Mouse (Mus musculus): ENCODE data around the gene Nuak1.

The Nuak1 gene

GRCm38 (mm10) chr10:84377956-84378355 is 62.4 kb downstream of the Nuak1 start:
- no peak for DNase-seq

GRCm38 (mm10) chr10:84376346-84376745 is 64.1 kb downstream of the Nuak1 start:
- no peak for DNase-seq

- DNase-seq: no peak
Measured at GRCm38 (mm10) chr10:84374996-84375395, 65.4 kb downstream of the Nuak1 start.

GRCm38 (mm10) chr10:84373476-84373875 is 66.9 kb downstream of the Nuak1 start:
- DNase-seq: no peak

- no peak for DNase-seq
Measured at GRCm38 (mm10) chr10:84372161-84373095, 68.0 kb downstream of the Nuak1 start.

- peak; percentile 74 for DNase-seq
Measured at GRCm38 (mm10) chr10:84371681-84372160, 68.7 kb downstream of the Nuak1 start.

GRCm38 (mm10) chr10:84371230-84371629 is 69.2 kb downstream of the Nuak1 start:
- DNase-seq: no peak

GRCm38 (mm10) chr10:84369646-84370314 is 70.6 kb downstream of the Nuak1 start:
- no peak for DNase-seq

GRCm38 (mm10) chr10:84368185-84368584 is 72.2 kb downstream of the Nuak1 start:
- DNase-seq: no peak

GRCm38 (mm10) chr10:84365166-84365865 is 75.1 kb downstream of the Nuak1 start:
- DNase-seq: no peak

- DNase-seq: no peak
Measured at GRCm38 (mm10) chr10:84363833-84364232, 76.6 kb downstream of the Nuak1 start.

GRCm38 (mm10) chr10:84360953-84361352 is 79.4 kb downstream of the Nuak1 start:
- no peak for DNase-seq

GRCm38 (mm10) chr10:84360391-84360790 is 80.0 kb downstream of the Nuak1 start:
- no peak for DNase-seq

- no peak for DNase-seq
Measured at GRCm38 (mm10) chr10:84358738-84359120, 81.7 kb downstream of the Nuak1 start.

GRCm38 (mm10) chr10:84357997-84358737 is 82.2 kb downstream of the Nuak1 start:
- DNase-seq: peak; percentile 95

- DNase-seq: no peak
Measured at GRCm38 (mm10) chr10:84357593-84357992, 82.8 kb downstream of the Nuak1 start.

GRCm38 (mm10) chr10:84354323-84354722 is 86.1 kb downstream of the Nuak1 start:
- no peak for DNase-seq

- DNase-seq: no peak
Measured at GRCm38 (mm10) chr10:84345730-84346129, 94.7 kb downstream of the Nuak1 start.

GRCm38 (mm10) chr10:84343536-84343935 is 96.9 kb downstream of the Nuak1 start:
- DNase-seq: no peak

- no peak for DNase-seq
Measured at GRCm38 (mm10) chr10:84339456-84339855, 100.9 kb downstream of the Nuak1 start.

- DNase-seq: no peak
Measured at GRCm38 (mm10) chr10:84338752-84339151, 101.6 kb downstream of the Nuak1 start.

- no peak for DNase-seq
Measured at GRCm38 (mm10) chr10:84335441-84335840, 105.0 kb downstream of the Nuak1 start.

GRCm38 (mm10) chr10:84329822-84330221 is 110.6 kb downstream of the Nuak1 start:
- no peak for DNase-seq
